Mouse (Mus musculus): ENCODE measurements at regions not wholly inside any gene's neighbourhood (a gene's known extent, or its start where the extent isn't known, plus 50 kb on each side); places are given as distances from the start of the nearest gene placed in this dataset.
A peak's percentile ranks its signal among the peaks of the same experiment; 100 is the strongest.

GRCm38 (mm10) chr6:73401059-73401458 is 68.4 kb downstream of the 4931417E11Rik start:
- DNase-seq (ENCODE audit: low spot score in 2 of 2): no peak

GRCm38 (mm10) chr6:73389301-73389700 is 80.2 kb downstream of the 4931417E11Rik start:
- no peak for DNase-seq (ENCODE audit: low spot score in 2 of 2)

GRCm38 (mm10) chr6:73386261-73386660 is 83.2 kb downstream of the 4931417E11Rik start:
- no peak for DNase-seq (ENCODE audit: low spot score in 2 of 2)

GRCm38 (mm10) chr6:73379825-73380224 is 89.6 kb downstream of the 4931417E11Rik start:
- DNase-seq (ENCODE audit: low spot score in 2 of 2): no peak

- no peak for DNase-seq (ENCODE audit: low spot score in 2 of 2)
These were observed 91.6 kb downstream of the 4931417E11Rik start for GRCm38 (mm10) chr6:73377884-73378283.

- no peak for DNase-seq (ENCODE audit: low spot score in 2 of 2)
These were observed 93.2 kb downstream of the 4931417E11Rik start for GRCm38 (mm10) chr6:73376291-73376690.

- DNase-seq (ENCODE audit: low spot score in 2 of 2): no peak
These were observed 96.6 kb downstream of the 4931417E11Rik start for GRCm38 (mm10) chr6:73372901-73373300.

- no peak for DNase-seq (ENCODE audit: low spot score in 2 of 2)
These were observed 97.6 kb downstream of the 4931417E11Rik start for GRCm38 (mm10) chr6:73371866-73372265.

- DNase-seq (ENCODE audit: low spot score in 2 of 2): no peak
These were observed 98.6 kb downstream of the 4931417E11Rik start for GRCm38 (mm10) chr6:73370901-73371300.

- no peak for DNase-seq (ENCODE audit: low spot score in 2 of 2)
These were observed 100.7 kb downstream of the 4931417E11Rik start for GRCm38 (mm10) chr6:73368836-73369141.

GRCm38 (mm10) chr6:73368047-73368835 is 101.2 kb downstream of the 4931417E11Rik start:
- DNase-seq (ENCODE audit: low spot score in 2 of 2): no peak

- peak; percentile 46 to 63 for DNase-seq (ENCODE audit: low spot score in 2 of 2)
These were observed 101.9 kb downstream of the 4931417E11Rik start for GRCm38 (mm10) chr6:73367616-73368015.

GRCm38 (mm10) chr6:73366626-73367025 is 102.8 kb downstream of the 4931417E11Rik start:
- no peak for DNase-seq (ENCODE audit: low spot score in 2 of 2)

- DNase-seq (ENCODE audit: low spot score in 2 of 2): no peak
These were observed 104.2 kb downstream of the 4931417E11Rik start for GRCm38 (mm10) chr6:73365306-73365705.

GRCm38 (mm10) chr6:73334995-73335394 is 86.8 kb downstream of the Suclg1 start:
- DNase-seq (ENCODE audit: low spot score in 2 of 2): no peak

- no peak for DNase-seq (ENCODE audit: low spot score in 2 of 2)
These were observed 81.5 kb downstream of the Suclg1 start for GRCm38 (mm10) chr6:73329666-73330065.

Data from urinary bladder, postnatal 36 days (tissue).